Mouse (Mus musculus): ENCODE data around the gene Lpar1. TPM values are rescaled to one million over a fixed set of nuclear protein-coding genes. Genes with fewer than 3 reads are reported as not detected.

The Lpar1 gene
- total RNA-seq, 4 experiments from 2014 or later = 19.0 to 22.7 (median 22.1) TPM

- peak; percentile 56 to 58 for DNase-seq (ENCODE audit: low spot score in 2 of 2)
These were observed 44.9 kb downstream of the Lpar1 start for GRCm38 (mm10) chr4:58508833-58509232.

DNA sequence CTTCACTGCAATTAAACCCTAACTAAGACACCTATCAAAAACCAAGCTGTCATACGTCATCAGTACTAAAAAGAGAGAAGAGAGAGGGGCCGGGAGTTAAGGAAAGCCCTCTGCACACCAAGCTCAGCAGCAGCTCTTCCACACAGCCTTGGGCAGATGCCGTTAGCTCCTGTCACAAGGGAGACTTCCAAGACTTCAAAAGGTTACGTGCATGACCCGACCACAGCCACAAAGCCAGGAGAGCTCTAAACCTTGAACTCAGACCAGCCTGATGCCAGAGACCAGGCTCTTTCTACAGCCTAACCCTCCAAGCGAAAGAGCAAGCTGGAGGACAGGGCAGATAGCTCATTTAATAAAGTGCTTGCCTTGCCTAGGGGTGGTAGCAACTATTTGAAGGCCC lies 46.2 kb downstream of the Lpar1 start:
- no peak for DNase-seq (ENCODE audit: low spot score in 2 of 2)

- no peak for DNase-seq (ENCODE audit: low spot score in 2 of 2)
These were observed 46.9 kb downstream of the Lpar1 start for GRCm38 (mm10) chr4:58506539-58507527.

- no peak for DNase-seq (ENCODE audit: low spot score in 2 of 2)
These were observed 49.4 kb downstream of the Lpar1 start for GRCm38 (mm10) chr4:58504250-58504649.

- no peak for DNase-seq (ENCODE audit: low spot score in 2 of 2)
These were observed 52.5 kb downstream of the Lpar1 start for GRCm38 (mm10) chr4:58501012-58501777.

DNA sequence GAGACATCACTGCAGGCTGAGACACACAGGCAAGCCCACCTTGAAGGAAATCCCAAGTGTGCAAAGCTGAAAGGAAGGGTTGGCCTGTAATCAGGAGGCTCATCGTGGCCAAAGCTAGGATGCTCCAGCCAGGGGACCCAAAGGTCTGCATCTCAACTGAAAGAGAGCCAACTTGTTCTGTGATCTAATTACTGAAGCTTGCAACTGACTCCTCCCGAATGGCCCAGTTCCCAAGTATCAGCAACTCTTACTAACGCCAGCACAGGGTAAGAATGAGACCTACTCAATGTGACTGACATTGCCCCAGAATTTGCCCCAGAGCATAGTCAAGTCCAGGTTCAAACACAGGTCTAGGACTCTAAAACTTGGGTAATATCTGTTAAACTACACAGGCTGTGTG lies 53.9 kb downstream of the Lpar1 start:
- no peak for DNase-seq (ENCODE audit: low spot score in 2 of 2)

DNA sequence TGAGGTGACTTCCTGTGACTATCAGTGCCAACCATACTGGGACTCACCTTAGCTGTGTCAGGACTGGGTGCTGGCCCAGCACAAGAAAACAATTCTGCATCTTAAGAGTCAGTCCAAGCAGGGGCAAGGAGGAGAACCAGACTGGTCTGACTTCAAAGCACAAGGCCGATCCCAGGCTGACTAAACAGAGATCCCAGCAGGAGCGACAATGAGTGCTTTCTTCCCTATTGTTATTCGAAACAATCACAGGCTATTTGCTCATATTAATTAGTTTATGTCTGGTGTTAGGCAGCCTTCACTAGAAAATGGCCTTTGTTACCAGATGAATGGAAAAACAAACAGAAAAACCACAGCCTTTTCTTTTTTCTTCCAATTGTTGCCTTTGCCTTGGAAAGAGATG lies 54.5 kb downstream of the Lpar1 start:
- peak in 1 of 2 experiments; percentile 23 for DNase-seq (ENCODE audit: low spot score in 2 of 2)

GRCm38 (mm10) chr4:58498734-58499133 lies 55.0 kb downstream of the Lpar1 start:
- DNase-seq (ENCODE audit: low spot score in 2 of 2) = no peak

GRCm38 (mm10) chr4:58497284-58497683 lies 56.4 kb downstream of the Lpar1 start:
- DNase-seq (ENCODE audit: low spot score in 2 of 2) = no peak

DNA sequence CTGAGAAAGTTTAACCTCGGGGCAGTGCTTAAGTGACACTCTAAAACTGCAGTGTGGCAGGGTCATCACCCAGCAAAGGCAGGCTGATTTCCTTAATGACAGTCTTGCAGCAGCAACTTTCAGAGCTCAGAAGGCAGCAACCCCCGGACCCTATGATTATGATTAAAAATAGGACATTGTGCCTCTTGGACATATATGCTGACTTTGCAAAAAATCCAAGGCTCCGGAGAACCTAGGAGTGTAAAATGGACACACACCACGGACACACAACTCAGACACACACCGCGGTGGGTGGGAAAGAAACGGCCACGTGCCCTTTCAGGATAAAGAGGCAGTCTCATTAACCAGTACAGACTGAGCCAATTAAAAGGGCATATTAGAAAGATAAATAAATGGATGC lies 57.0 kb downstream of the Lpar1 start:
- no peak for DNase-seq (ENCODE audit: low spot score in 2 of 2)

DNA sequence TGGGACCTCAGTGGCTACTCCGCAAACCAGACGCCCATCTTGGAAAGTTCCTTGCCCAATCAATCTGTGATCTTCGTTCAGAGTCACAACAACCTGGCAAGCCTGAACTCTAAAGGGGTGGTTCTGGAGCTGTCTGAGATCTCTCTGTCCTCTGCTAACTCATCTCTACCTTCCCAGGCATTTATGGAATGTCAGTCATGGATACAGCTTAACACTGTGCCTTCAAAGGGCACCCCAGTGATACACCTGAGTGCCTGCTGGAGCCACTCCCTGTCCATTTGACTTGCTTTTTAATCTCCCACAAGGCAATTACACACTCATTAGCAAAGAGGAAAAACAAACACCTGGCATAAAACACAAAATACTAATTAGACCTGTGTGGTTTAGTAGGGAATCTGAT lies 62.0 kb downstream of the Lpar1 start:
- DNase-seq (ENCODE audit: low spot score in 2 of 2) = no peak

DNA sequence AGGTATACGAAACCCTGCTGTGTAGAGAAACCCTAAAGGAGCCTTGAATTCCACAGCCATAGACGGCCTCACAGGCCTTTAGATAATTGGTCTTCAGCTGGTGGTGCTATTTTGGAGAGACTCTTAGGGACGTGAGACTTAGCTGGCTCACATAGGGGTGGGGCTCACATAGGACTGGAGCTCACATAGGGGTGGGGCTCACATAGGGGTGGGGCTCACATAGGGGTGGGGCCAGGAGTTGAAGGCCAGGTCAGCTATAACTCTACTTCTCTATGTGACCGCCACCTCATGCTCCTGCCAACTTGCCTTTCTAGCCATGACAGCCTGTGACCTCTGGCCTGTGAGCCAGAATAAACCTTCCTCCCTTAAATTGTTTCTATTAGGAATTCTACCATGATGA lies 63.3 kb downstream of the Lpar1 start:
- no peak for DNase-seq (ENCODE audit: low spot score in 2 of 2)

- no peak for DNase-seq (ENCODE audit: low spot score in 2 of 2)
These were observed 75.1 kb downstream of the Lpar1 start for GRCm38 (mm10) chr4:58478564-58478963.

- peak; percentile 44 to 58 for DNase-seq (ENCODE audit: low spot score in 2 of 2)
These were observed 76.0 kb downstream of the Lpar1 start for GRCm38 (mm10) chr4:58477691-58478090.

DNA sequence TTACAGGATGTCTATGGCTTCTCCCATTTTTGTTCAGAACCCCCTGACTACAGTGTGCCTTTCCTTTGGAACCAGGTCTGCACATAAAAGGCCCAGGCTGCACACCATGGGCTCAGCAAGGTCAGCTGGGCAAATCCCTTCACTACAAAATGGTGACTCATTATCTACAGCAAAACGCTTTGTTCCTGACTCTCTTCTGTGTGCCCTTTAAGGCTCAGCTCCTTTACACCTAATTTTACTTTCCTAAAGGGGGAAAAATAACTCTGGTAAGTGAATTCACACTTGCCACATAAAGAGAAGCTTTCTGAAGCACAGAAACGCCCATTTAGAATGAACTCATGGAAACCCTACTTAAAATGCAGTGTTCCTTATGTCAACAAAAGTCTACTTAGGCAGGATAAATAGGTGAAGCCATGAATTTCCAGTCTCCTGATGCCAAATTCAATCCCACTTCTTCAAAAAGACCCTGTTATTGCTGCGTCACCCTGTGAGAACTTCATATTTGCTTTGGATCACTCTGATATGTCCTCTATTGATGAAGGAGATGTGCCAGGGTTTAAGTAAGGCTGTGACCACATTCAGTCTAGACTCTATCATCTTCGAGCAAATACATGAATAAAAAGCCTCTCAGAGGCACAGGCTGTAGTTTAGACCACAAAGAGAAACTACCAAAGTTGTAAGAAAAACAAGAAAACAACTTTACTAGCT lies 82.3 kb downstream of the Lpar1 start:
- DNase-seq (ENCODE audit: low spot score in 2 of 2) = no peak

DNA sequence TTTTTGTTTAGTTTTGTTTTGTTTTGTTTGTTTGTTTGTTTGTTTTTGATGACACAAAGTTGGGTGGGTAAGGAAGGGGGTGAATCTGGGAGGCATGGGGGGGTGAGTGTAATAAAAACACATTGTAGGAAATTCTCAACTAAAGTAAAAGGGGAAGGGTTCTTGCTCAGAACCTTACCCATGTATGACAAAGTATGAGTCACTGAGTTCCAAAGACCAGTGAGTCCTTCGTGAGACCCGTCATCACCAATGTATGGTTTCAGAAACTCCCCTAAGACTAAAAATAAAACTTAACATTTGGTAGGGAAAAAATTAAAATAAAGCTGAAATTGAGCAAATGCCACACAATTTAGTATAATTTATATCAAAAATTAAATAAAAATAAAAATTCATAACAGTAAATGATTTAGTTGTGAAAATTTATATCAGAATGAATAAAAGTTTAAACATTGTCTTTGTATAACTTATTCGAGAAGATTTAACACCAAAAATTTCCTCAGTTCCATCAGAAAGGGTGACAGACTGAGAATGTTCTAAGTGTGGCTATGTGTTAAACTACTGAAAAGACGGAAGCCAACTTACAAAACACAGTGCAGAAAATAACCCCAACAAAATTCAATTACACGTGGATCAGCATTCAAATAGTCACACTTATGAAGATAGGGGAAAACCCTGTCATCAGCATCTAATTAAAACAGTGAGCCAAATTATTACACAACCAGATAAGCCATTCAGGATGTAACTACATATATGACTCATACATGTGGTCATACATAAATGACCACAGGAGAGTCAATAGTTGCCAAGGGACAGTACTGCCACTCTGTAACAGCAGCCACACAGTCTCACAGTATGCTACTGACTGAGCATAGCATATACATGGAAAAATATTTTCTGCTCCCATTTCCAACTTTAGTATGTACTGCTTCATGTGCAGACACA lies 83.8 kb downstream of the Lpar1 start:
- no peak for DNase-seq (ENCODE audit: low spot score in 2 of 2)

DNA sequence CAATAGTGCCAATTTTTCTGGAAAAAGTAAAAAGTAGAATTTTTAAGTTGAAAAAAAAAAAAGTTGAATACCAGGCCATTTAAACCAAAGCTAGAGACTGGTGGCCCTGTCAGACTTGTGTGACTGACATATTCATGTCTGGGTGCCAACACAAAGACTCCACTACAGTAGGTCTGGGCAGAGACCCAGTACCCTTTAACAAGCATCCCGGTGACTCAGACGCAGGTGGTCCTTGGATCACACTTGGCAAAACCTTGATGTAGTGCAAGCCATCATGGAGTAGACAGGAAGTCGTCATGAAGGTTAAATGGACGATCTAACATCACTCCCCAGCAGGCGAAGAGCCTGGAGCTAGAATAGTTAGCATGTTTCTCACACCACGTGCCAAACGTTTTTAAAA lies 84.7 kb downstream of the Lpar1 start:
- DNase-seq (ENCODE audit: low spot score in 2 of 2) = no peak

- DNase-seq (ENCODE audit: low spot score in 2 of 2) = no peak
These were observed 88.1 kb downstream of the Lpar1 start for GRCm38 (mm10) chr4:58465586-58465985.

- no peak for DNase-seq (ENCODE audit: low spot score in 2 of 2)
These were observed 89.1 kb downstream of the Lpar1 start for GRCm38 (mm10) chr4:58464390-58465164.

DNA sequence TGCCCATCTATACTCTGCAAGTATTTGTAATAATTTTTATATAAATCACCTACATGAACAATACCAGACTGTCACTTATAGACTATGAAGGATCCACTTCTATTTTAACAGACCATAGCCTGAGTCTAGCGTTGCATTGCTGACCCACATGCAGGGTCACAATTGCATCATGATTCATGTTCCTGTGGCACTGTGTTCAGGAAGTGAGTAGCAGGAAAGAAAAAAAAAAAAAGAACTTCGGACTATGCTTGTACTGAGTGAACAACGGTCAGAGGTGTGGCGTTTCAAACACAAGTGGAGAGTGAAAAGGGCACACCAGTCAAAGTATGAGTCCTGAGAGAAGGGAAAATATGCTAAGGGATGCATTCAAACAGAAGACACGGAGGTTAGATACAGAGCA lies 90.7 kb downstream of the Lpar1 start:
- DNase-seq (ENCODE audit: low spot score in 2 of 2) = no peak
